Mouse (Mus musculus): ENCODE measurements around the gene Csf2rb2. TPM values are rescaled to one million over a fixed set of nuclear protein-coding genes. Genes with fewer than 3 reads are reported as not detected.
A peak's percentile ranks its signal among the peaks of the same experiment; 100 is the strongest.
"Not testable (repeated sequence)": the region's sequence is repeated elsewhere in the genome, so short reads cannot be mapped to it uniquely, and the experiment has no call there.

The Csf2rb2 gene
- 0.43 and 1.0 TPM in 2 replicates for total RNA-seq (2021)
- long read RNA-seq: 0 reads

GRCm38 (mm10) chr15:78305341-78305933 is at the start of gene Csf2rb2:
Csf2rb2 (minus strand) TSS chr15:78305721.
- no peak for DNase-seq

- peak; percentile 51 for DNase-seq
Measured at GRCm38 (mm10) chr15:78354958-78355357, 49.4 kb upstream of the Csf2rb2 start.

GRCm38 (mm10) chr15:78351586-78352165 is 46.2 kb upstream of the Csf2rb2 start:
- DNase-seq: no peak

- DNase-seq: no peak
Measured at GRCm38 (mm10) chr15:78344567-78344966, 39.0 kb upstream of the Csf2rb2 start.

GRCm38 (mm10) chr15:78343683-78344082 is 38.2 kb upstream of the Csf2rb2 start:
- DNase-seq: no peak

GRCm38 (mm10) chr15:78340919-78341318 is 35.4 kb upstream of the Csf2rb2 start:
- DNase-seq: not testable (repeated sequence)

- DNase-seq: peak; percentile 65
Measured at GRCm38 (mm10) chr15:78339627-78340423, 34.3 kb upstream of the Csf2rb2 start.

GRCm38 (mm10) chr15:78334380-78334779 is 28.9 kb upstream of the Csf2rb2 start:
- DNase-seq: no peak

- no peak for DNase-seq
Measured at GRCm38 (mm10) chr15:78332981-78333380, 27.5 kb upstream of the Csf2rb2 start.

GRCm38 (mm10) chr15:78331523-78332340 is 26.2 kb upstream of the Csf2rb2 start:
- no peak for DNase-seq

- DNase-seq: peak; percentile 18
Measured at GRCm38 (mm10) chr15:78330706-78331105, 25.2 kb upstream of the Csf2rb2 start.

- DNase-seq: not testable (repeated sequence)
Measured at GRCm38 (mm10) chr15:78329972-78330371, 24.5 kb upstream of the Csf2rb2 start.

- DNase-seq: no peak
Measured at GRCm38 (mm10) chr15:78328520-78329097, 23.1 kb upstream of the Csf2rb2 start.

GRCm38 (mm10) chr15:78327753-78328341 is 22.3 kb upstream of the Csf2rb2 start:
- not testable (repeated sequence) for DNase-seq

- DNase-seq: no peak
Measured at GRCm38 (mm10) chr15:78326747-78327146, 21.2 kb upstream of the Csf2rb2 start.

- no peak for DNase-seq
Measured at GRCm38 (mm10) chr15:78325671-78326339, 20.3 kb upstream of the Csf2rb2 start, which contains the start of gene Csf2rb. Csf2rb (plus strand) TSS chr15:78325752.

GRCm38 (mm10) chr15:78324294-78324693 is 18.8 kb upstream of the Csf2rb2 start:
- no peak for DNase-seq

GRCm38 (mm10) chr15:78323366-78323765 is 17.8 kb upstream of the Csf2rb2 start:
- no peak for DNase-seq

- DNase-seq: peak; percentile 78
Measured at GRCm38 (mm10) chr15:78320825-78321496, 15.4 kb upstream of the Csf2rb2 start.
